Mouse (Mus musculus): ENCODE results near the gene Bzw2.

- no peak for TF ChIP-seq CTCF (IDR thresholded peaks at IDR 0.05; ENCODE audit: control insufficient read depth, insufficient read depth, insufficient read length)
- TF ChIP-seq MAX (IDR thresholded peaks at IDR 0.05), result no peak
- TF ChIP-seq MYOD1 (IDR thresholded peaks at IDR 0.05; ENCODE audit: control insufficient read depth, insufficient read length, low read depth), result no peak
- TF ChIP-seq CEBPB (IDR thresholded peaks at IDR 0.05; ENCODE audit: low read depth), result no peak
Observed at GRCm38 (mm10) chr12:36164126-36164791, 6.4 kb upstream of the Bzw2 start.
